Mouse (Mus musculus): ENCODE measurements around the gene Adk. TPM values are rescaled to one million over a fixed set of nuclear protein-coding genes. Genes with fewer than 3 reads are reported as not detected.

Gene Adk
- polyA plus RNA-seq, 1 experiment, result 18.5 TPM

- Histone ChIP-seq H3K27me3 (ENCODE audit: control insufficient read depth, insufficient read depth, low read length) (no peaks in the 10 kb centered on the region), H3K27ac (ENCODE audit: control insufficient read depth, insufficient read depth, low read length) (no peak overlapping the region), H3K4me3 (ENCODE audit: control insufficient read depth, insufficient read depth, low read length) (no peak overlapping the region), H3K4me1 (replicated peaks; ENCODE audit: control insufficient read depth, insufficient read depth, low read length) (no peaks in the 10 kb centered on the region), H3K36me3 (ENCODE audit: control insufficient read depth, insufficient read depth, low read length) (no peaks in the 10 kb centered on the region)
- TF ChIP-seq POLR2A (IDR thresholded peaks at IDR 0.05; ENCODE audit: control insufficient read depth, extremely low read depth, insufficient read depth, low read length, poor library complexity) (no peak), CTCF (IDR thresholded peaks at IDR 0.05; ENCODE audit: borderline replicate concordance, control insufficient read depth, extremely low read depth, insufficient read depth, low read length, poor library complexity) (no peak)
- no peak for DNase-seq
- 95% methylated on average over 4 of the region's 4 CpGs for WGBS
Observed at GRCm38 (mm10) chr14:21308349-21308936, 256.1 kb downstream of the Adk start.

DNA sequence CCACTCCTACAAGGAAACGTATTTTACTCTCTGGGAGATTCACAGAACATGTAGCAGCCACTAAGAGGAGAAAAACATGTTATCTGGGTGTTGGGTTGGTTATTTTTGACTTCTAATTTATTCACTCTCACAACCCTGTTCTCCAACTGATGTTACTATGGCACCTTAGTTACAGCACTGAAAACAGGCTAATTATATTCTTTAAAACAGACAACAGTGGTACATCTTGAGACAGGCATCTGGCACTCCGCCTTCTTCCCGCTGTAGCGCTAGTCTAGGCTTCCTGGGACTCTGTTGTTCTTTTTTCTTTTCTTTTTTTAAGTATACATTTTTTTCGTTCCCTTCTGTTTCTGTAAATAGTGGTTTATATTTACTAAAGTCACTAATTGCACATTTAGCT lies 258.2 kb downstream of the Adk start:
- H3K36me3 ChIP-seq (ENCODE audit: control insufficient read depth, insufficient read depth, low read length), result no peaks in the 10 kb centered on the region
- H3K27me3 ChIP-seq (ENCODE audit: control insufficient read depth, insufficient read depth, low read length), result no peaks in the 10 kb centered on the region
- TF ChIP-seq POLR2A (IDR thresholded peaks at IDR 0.05; ENCODE audit: control insufficient read depth, extremely low read depth, insufficient read depth, low read length, poor library complexity) (no peak), CTCF (IDR thresholded peaks at IDR 0.05; ENCODE audit: borderline replicate concordance, control insufficient read depth, extremely low read depth, insufficient read depth, low read length, poor library complexity) (no peak)
- WGBS, result 88% methylated on average over 5 of the region's 5 CpGs
- H3K4me1 ChIP-seq (replicated peaks; ENCODE audit: control insufficient read depth, insufficient read depth, low read length), result no peaks in the 10 kb centered on the region
- no peak for DNase-seq
- H3K4me3 ChIP-seq (ENCODE audit: control insufficient read depth, insufficient read depth, low read length), result no peak overlapping the region
- H3K27ac ChIP-seq (ENCODE audit: control insufficient read depth, insufficient read depth, low read length), result no peak overlapping the region

GRCm38 (mm10) chr14:21313561-21314342 lies 261.4 kb downstream of the Adk start:
- Histone ChIP-seq H3K27me3 (ENCODE audit: control insufficient read depth, insufficient read depth, low read length) (no peaks in the 10 kb centered on the region), H3K27ac (ENCODE audit: control insufficient read depth, insufficient read depth, low read length) (no peak overlapping the region), H3K36me3 (ENCODE audit: control insufficient read depth, insufficient read depth, low read length) (no peaks in the 10 kb centered on the region), H3K4me1 (replicated peaks; ENCODE audit: control insufficient read depth, insufficient read depth, low read length) (no peaks in the 10 kb centered on the region), H3K4me3 (ENCODE audit: control insufficient read depth, insufficient read depth, low read length) (no peak overlapping the region)
- DNase-seq, result no peak
- 87% methylated on average over 11 of the region's 11 CpGs for WGBS
- TF ChIP-seq POLR2A (IDR thresholded peaks at IDR 0.05; ENCODE audit: control insufficient read depth, extremely low read depth, insufficient read depth, low read length, poor library complexity), result no peak
- TF ChIP-seq CTCF (IDR thresholded peaks at IDR 0.05; ENCODE audit: borderline replicate concordance, control insufficient read depth, extremely low read depth, insufficient read depth, low read length, poor library complexity), result no peak

DNA sequence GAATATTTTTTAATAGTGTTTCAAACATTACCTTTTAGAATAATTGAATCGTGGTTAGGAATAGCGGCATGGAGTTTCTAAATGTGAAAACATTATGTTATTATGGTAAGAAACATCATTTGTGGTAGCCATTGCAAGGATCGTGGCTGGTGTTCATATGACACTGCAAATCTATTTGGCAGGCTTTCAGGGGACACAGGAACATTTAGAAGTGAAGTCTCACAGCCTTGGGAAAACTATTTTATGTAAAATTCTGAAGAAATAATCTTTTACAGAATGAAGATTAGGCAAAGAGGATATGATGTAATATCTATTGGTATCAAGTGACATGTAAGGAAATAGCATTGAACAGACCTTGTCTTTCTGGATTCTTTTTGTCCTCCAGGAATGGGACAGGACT lies 262.1 kb downstream of the Adk start:
- no peak for DNase-seq
- WGBS, result 67% methylated on average over 3 of the region's 3 CpGs
- Histone ChIP-seq H3K27ac (ENCODE audit: control insufficient read depth, insufficient read depth, low read length) (no peak overlapping the region), H3K4me3 (ENCODE audit: control insufficient read depth, insufficient read depth, low read length) (no peak overlapping the region), H3K27me3 (ENCODE audit: control insufficient read depth, insufficient read depth, low read length) (no peaks in the 10 kb centered on the region), H3K4me1 (replicated peaks; ENCODE audit: control insufficient read depth, insufficient read depth, low read length) (no peaks in the 10 kb centered on the region), H3K36me3 (ENCODE audit: control insufficient read depth, insufficient read depth, low read length) (no peaks in the 10 kb centered on the region)
- TF ChIP-seq CTCF (IDR thresholded peaks at IDR 0.05; ENCODE audit: borderline replicate concordance, control insufficient read depth, extremely low read depth, insufficient read depth, low read length, poor library complexity) (no peak), POLR2A (IDR thresholded peaks at IDR 0.05; ENCODE audit: control insufficient read depth, extremely low read depth, insufficient read depth, low read length, poor library complexity) (no peak)

- Histone ChIP-seq H3K4me3 (ENCODE audit: control insufficient read depth, insufficient read depth, low read length) (no peak overlapping the region), H3K4me1 (replicated peaks; ENCODE audit: control insufficient read depth, insufficient read depth, low read length) (no peaks in the 10 kb centered on the region), H3K27me3 (ENCODE audit: control insufficient read depth, insufficient read depth, low read length) (no peaks in the 10 kb centered on the region), H3K36me3 (ENCODE audit: control insufficient read depth, insufficient read depth, low read length) (no peaks in the 10 kb centered on the region), H3K27ac (ENCODE audit: control insufficient read depth, insufficient read depth, low read length) (no peak overlapping the region)
- 73% methylated on average over 1 of the region's 1 CpGs for WGBS
- TF ChIP-seq CTCF (IDR thresholded peaks at IDR 0.05; ENCODE audit: borderline replicate concordance, control insufficient read depth, extremely low read depth, insufficient read depth, low read length, poor library complexity) (no peak), POLR2A (IDR thresholded peaks at IDR 0.05; ENCODE audit: control insufficient read depth, extremely low read depth, insufficient read depth, low read length, poor library complexity) (no peak)
- no peak for DNase-seq
Observed at GRCm38 (mm10) chr14:21334826-21335225, 282.5 kb downstream of the Adk start.

- H3K27ac ChIP-seq (ENCODE audit: control insufficient read depth, insufficient read depth, low read length), result no peak overlapping the region
- DNase-seq, result no peak
Observed at GRCm38 (mm10) chr14:21335691-21336314, 283.4 kb downstream of the Adk start.

More at GRCm38 (mm10) chr14:21335691-21336314, 283.4 kb downstream of the Adk start:
- no peaks in the 10 kb centered on the region for H3K4me1 ChIP-seq (replicated peaks; ENCODE audit: control insufficient read depth, insufficient read depth, low read length)
- TF ChIP-seq POLR2A (IDR thresholded peaks at IDR 0.05; ENCODE audit: control insufficient read depth, extremely low read depth, insufficient read depth, low read length, poor library complexity), result no peak
- TF ChIP-seq CTCF (IDR thresholded peaks at IDR 0.05; ENCODE audit: borderline replicate concordance, control insufficient read depth, extremely low read depth, insufficient read depth, low read length, poor library complexity), result no peak
- H3K4me3 ChIP-seq (ENCODE audit: control insufficient read depth, insufficient read depth, low read length), result no peak overlapping the region
- H3K36me3 ChIP-seq (ENCODE audit: control insufficient read depth, insufficient read depth, low read length), result no peaks in the 10 kb centered on the region
- no peaks in the 10 kb centered on the region for H3K27me3 ChIP-seq (ENCODE audit: control insufficient read depth, insufficient read depth, low read length)
- 93% methylated on average over 11 of the region's 11 CpGs for WGBS

All from thymus, adult 2 months (tissue).